Mouse (Mus musculus) megakaryocyte, adult 5-6 weeks (primary cell): ENCODE measurements around the gene Zp1. TPM values are rescaled to one million over a fixed set of nuclear protein-coding genes. Genes with fewer than 3 reads are reported as not detected.
A peak's percentile ranks its signal among the peaks of the same experiment; 100 is the strongest.

Source experiments
- ATAC-seq: 2 replicates; pipeline ENCODE4 v1.8.0; 2016; ENCODE audit warnings: mild to moderate bottlenecking, inconsistent platforms; ENCODE audit not compliant: poor library complexity, severe bottlenecking
- total RNA-seq, 2 experiments: library from RNA; stranded (forward) in 1 of 2; stranded (reverse) in 1 of 2; fragments of 153-499, 151-499 nt in 1 of 2; fragments of 221-1000, 200-1000 nt in 1 of 2; gene quantifications; 2 replicates each; pipeline versions ENCODE4 v1.2.3 to v1.2.4; 2015 to 2017

The Zp1 gene
- not detected in 2 replicates for total RNA-seq (2015)
- not detected in 2 replicates for total RNA-seq (2017)

DNA sequence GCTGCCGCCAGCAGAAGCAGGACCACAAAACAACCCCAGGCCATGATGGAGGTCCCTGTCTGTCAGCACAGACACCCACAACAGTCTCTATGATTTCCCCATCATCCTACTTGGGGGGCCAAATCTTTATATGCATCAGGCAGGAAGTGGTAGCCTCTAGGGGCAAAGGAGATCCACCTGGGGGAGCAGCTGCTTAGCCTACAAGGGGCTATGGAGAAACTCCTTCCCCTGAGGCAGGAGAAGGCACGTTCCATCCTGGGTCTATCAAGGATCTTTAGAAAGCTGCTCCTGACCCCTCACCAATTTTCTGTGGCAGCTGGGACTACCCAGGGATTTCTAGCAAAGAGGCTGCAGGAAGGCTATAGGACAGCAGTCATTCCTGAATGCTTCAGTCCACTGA is at the start of gene Zp1:
TSS of gene Zp1 (minus strand) at position 101 of the 400 bp plus-strand sequence.
- ATAC-seq: no peak

DNA sequence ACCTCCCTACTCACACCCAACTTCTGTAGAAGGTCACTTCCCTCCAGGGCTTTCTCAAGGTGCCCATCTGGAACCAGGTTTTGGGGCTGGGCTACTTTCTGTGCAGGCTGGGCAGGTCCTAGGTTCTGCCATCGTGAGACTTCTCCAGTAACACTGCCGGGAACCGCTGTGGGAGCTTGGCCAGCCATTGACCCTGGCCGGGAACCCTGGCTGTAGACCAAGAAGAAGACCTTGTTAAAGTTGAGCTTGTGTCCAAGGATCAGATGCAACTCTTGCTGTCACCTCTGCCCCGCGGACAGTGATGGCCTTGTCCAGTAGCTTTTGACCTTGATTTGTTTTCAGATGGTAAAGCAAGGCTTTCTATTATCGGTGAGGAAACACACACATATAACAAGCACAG is 48.1 kb upstream of the Zp1 start:
- ATAC-seq: no peak

DNA sequence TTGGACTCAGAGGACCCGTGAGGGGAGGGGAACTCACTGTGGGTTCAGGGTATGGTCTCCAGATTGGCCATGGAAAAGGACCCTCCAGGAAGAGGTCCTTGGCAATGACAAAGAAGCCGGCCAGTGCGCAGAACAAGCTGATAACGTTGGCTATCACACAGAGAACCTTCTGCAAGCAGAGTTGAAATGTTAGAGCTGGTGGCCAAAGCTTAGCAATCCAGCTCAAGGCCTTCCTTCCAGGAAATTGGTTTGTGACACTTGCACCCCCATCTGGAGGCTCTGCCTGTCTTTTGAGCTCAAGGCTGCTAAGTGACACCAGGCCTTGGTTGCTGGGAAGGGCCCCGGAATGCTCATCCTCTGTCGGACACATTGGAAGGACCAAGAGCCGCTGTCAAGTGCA is 45.3 kb upstream of the Zp1 start:
- ATAC-seq: no peak

DNA sequence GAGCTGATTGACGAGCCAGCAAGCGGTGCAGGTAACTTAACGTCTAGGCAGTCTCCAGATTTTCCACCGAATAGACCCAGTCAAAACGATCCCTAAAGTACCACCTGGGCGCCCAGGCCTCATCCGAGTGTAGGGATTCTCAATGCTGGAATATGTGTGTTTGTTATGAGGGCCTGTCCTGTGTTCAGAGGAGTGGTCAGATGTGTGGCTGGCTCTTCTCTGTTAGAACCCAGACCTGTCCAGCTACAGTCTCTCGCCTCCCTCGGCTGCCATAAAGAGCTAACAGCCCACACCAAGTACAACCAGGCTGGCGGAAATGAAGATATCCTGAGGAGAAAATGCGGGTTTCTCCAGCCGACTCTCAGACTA is 39.5 kb upstream of the Zp1 start:
- no peak for ATAC-seq

DNA sequence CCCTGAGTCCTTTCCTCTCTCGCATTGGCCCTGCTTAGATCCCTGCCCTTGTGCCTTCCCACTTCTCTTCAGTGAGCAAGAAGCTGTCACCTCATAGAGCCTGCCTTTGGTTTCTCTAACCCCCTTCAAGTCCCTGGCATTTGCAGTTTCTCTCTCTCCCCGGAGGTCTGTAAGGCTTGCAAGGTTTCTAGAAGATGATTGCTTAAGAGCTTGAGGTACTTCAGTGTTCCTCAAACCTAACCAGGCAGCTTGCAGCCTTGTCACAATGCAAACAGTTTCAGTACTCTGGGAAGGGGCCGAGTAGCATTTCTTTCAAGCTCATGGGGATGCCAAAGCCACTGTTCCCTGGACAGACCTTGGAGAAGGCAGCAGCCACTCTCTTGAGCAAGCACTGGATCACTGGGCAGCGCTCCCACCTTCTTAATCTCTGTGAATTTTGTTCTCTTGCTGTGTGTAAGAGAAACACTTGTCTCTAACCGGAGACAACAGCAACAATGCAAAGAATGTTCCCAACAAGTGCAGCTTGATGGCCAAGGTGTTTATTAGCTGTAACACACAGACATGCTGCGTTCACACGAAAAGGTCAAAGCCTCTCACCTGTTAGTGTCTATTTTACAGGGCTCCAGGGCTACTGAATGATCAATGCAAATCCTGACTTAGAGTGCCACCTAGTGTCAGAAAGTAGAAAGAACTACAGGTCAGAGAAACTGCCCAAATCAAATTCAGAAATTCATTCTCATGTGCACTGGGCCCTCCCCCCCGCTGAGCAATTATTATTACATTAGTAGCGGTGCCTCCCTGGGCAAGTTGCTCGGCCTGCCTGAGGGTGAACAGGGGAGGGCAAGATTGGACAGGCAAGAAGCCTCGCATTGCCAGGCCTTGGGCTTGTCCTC is 38.9 kb upstream of the Zp1 start:
- ATAC-seq: peak; percentile 98

DNA sequence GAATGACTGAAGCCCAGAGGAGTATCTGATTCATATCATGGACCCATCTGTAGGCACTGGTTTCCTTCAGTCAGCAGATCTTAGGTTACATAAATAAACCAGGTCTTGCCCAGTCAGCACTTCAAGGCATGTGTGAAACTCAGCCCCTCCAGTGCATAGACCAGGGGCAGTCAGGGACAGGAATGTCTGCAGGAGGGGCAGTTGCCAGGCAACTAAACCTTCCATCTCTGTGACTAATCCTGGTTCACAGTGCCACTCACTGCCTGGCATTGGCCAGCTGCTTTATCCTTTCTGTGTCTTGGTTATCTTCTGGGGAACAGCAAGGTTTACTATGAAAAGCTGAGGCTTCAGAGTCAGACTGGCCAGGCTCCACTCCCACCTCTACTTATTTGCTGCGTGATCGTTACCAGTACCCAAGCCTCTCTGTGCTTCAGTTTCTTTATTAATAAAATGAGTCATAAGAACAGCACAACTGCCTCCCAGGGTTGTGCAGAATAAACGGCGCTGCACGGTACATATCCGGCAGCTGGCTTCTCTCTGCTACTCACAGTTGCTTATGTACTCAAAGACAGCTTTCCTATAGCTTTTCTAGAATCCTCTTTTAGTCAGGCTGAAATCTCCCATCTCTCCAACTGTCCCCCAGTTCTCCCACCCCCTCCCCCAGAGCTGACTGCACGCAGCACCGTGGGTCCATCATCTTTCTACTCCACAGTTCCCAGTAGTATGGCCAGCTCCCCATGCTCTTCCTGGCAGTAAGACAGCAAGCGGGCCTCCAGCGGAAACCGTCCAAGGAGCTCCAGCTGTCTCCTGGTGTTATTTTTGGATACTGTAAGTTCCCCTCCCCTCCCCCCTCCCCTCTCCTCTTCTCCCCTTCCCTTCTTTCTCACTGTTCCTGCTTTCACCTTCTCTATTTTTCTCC is 31.8 kb upstream of the Zp1 start:
- ATAC-seq: no peak

DNA sequence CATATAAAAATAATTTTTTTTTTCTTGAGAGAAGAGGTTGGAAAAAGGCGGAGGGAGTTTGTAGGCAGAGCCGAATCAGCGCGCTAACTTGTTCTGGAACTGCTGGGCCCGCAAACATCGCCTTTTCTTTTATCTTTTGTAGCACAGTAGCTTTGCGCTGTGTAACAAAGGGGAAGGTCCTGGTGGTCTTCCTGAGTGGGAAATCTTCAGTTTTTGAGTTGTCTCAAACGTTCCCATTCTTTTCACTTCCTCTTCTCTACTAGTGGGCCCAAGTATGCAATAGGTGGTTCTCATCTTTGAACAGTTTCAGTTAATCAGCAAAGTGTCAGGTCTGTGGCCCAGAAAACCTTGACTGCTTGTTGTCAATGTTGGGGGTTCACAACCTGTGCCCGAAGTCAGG is 29.1 kb upstream of the Zp1 start:
- no peak for ATAC-seq

DNA sequence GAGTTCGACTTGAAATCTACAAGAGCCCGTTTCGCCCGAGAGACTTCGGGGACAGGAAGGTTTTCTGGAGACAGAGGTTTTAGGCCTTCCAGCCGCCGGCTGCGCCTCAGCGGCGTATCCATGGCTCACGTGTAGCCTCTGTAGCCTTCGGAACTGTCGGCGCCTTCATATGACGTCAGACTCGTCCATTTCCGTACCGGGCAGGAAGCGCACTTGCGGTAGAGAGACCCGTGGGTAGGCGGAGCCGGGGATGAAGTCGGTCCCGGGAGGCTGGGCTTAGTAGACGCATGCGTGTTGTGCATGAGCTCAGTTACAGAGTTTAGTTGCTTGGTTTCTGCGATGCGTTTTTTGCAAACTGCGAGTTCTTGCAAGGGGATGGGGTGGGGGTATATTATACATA is 28.7 kb upstream of the Zp1 start, which contains the start of gene Ccdc86:
TSS of gene Ccdc86 (minus strand) at position 155 of the 400 bp plus-strand sequence.
- ATAC-seq: peak; percentile 92

DNA sequence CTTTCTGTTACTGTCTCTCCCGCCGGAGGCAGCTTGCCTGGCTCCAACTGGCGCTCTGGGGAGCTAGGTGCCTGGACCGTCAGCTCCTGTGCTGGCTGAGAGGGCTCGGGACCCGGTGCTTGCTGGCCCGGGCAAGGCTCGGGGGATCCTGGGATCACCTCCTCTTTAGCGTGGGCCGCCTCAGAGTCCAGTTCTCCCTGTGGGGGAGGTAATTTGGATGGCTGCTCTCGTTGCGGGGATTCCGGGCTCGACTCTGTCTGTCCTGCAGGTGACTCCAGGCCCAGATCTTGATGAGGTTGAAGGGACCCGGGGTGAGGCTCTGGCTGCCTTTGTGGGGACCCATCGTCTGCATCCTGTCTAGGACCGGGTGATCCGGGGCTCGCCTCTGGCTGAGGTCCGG is 28.0 kb upstream of the Zp1 start:
- no peak for ATAC-seq

DNA sequence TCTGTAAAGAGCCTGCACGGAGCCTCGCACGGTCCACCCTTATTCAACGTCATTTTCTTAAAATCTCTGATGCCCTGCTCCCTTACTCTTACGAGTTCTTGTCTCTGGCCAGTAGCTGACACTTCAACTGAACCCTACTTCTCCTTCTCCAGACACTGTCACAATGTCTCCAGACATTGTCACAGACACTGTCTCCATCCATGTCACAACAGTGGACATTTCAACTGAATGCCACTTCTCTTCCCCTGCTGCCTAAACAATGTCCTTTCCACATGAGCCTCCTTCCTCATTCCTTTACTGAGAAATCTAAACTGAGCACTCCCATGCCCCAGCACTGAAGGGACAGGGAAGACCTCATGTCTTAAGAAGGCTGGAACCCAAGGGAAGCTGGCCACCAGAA is 26.8 kb upstream of the Zp1 start:
- ATAC-seq: peak; percentile 51

DNA sequence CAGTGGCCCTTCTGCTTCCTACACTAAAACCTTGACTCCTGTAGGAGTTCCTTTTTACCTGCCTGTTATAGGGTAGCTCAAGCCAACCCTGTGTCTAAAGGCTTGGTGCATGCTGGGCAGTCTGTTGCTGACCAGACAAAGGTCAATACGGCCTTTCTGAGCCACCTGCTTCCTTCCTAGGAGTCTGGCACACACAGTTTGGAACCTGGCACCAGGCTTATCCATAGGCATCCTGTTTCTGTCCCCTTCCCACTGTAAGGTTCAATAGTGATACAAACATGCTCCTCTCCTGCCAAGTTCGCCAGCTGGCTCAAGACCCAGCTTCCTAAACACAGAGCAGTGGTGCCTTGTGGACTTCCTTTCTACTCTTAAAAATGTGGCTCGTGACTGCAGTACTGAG is 26.1 kb upstream of the Zp1 start:
- ATAC-seq: no peak

DNA sequence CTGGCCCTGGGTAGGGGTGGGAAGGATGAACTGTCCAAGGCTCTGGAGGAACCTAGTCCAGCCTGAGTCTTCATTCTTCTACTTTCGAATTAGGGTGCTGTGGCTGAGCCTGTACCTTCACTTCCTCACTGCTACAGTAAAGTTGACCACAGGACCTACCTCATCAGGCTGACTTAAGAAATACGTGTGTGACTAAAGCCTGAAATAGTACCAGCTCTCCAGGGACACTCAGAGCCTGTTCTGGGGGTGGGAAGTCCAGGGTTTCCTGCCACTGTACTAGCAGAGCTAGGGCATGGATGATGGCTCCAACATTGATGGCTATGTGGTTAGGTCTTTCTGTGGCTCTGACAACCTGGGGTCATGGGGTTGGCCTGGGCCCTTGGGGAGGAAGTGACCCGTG is 23.5 kb upstream of the Zp1 start:
- peak; percentile 70 for ATAC-seq

DNA sequence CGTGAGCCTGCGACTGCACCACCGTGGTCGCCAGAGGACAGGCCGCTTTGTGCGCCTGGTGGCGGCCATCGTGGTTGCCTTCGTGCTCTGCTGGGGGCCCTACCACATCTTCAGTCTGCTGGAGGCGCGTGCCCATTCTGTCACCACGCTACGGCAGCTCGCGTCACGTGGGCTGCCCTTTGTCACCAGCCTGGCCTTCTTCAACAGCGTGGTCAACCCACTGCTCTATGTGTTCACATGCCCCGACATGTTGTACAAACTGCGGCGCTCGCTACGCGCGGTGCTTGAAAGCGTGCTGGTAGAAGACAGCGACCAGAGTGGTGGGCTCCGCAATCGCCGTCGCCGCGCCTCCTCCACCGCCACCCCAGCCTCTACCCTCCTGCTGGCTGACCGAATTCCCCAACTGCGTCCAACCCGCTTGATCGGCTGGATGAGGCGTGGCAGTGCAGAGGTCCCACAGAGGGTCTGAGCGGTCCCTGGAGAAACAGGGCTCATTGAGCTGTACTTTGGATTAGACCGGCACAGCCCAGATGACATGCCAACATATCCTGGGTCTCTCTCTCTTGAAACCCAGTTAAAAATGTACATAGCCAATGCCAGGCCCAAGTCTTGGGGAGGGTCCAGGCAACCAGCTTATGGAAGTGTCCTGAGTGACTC is 20.5 kb upstream of the Zp1 start:
- ATAC-seq: no peak

DNA sequence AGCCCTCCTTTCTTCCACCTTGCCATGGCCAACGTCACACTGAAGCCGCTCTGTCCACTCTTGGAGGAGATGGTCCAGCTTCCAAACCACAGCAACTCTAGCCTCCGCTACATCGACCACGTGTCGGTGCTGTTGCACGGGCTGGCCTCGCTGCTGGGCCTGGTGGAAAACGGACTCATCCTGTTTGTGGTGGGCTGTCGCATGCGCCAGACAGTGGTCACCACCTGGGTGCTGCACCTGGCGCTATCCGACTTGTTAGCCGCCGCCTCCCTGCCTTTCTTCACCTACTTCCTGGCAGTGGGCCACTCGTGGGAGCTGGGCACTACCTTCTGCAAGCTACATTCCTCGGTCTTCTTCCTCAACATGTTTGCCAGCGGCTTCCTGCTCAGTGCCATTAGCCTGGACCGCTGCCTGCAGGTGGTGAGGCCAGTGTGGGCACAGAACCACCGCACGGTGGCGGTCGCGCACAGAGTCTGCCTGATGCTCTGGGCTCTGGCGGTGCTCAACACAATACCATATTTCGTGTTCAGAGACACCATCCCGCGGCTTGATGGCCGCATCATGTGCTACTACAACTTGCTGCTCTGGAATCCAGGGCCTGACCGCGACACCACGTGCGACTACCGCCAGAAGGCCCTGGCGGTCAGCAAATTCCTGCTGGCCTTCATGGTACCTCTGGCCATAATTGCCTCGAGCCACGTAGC is 19.8 kb upstream of the Zp1 start:
- ATAC-seq: peak; percentile 74

DNA sequence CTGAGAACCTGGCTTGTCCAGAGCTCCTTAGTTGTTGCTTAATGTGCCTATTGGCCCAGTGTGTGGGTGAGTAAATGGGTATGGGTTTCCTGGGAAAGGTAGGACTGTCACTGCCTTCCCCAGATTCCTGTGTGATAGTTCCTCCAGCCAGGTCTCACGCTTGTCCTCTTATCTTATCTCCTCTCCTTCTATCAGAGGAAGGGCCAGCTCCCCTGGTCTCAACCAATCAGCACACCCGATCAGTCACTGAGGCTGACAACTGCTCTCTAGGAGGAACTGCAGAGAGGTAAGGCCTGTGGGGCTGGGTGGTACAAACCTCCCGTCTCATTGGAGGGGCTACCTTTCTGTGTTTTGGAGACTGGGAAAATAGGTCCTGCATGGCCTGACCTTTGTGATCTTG is 18.3 kb upstream of the Zp1 start:
- ATAC-seq: peak; percentile 48

DNA sequence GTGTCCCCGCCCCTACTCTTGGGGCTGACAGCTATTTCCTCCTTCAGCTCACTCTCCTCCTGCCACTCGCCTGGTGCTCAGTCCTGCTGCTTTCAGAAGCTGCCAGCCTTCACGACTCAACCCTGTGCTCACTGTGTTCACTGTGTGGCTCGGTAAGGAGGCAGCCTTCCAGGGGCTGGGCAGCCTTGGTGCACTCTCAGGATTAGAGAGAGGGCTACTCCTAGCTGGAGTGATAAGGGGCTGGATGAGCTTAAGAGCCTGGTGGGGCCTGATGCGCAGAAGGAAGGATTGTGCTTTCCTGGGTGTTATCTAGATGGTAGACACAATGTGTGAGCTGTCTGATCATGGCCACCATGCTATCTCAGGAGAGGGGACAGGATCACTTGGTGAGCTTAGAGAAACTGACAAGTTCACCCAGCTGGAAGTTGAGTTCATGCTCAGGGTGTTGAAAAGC is 16.7 kb upstream of the Zp1 start, which contains the start of gene Ptgdr2:
TSS of gene Ptgdr2 (plus strand) at position 51 of the 454 bp plus-strand sequence.
- no peak for ATAC-seq

DNA sequence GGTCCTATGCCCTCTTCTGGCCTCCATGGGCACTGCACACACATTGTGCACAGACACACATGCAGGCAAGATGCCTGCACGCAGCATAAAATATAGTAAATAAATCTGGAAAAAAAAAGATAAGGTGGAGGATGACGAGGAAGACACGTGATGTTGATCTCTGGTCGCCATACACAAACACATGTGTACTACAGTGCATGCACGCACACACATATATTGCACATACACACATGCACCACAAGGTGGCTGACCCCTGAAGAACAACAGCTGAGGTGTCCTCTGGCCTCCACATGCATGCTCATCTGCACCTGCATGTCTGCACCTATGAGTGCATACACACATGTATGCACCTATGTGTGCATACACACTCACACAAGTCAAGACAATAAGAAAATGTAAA is 15.6 kb upstream of the Zp1 start:
- no peak for ATAC-seq

DNA sequence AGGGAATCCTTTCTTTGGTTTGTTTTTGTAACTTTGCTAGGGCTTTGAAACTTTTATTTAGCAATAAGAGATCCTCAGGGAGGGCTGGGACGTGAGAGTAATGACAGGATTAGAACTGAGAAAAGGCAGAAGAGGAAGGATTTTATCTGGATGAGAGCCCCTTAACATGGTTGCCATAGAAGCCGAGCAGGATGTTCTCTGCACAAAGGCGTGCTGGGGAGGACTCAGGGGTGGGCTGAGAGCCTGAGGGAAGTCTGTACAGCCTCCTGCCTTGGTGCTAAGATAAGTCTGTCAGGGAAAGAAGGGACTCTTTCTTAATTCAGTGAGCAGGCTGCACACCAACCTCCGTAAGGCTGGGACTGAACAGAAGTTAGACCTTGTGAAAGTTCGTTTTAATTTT is 14.6 kb upstream of the Zp1 start:
- ATAC-seq: no peak

DNA sequence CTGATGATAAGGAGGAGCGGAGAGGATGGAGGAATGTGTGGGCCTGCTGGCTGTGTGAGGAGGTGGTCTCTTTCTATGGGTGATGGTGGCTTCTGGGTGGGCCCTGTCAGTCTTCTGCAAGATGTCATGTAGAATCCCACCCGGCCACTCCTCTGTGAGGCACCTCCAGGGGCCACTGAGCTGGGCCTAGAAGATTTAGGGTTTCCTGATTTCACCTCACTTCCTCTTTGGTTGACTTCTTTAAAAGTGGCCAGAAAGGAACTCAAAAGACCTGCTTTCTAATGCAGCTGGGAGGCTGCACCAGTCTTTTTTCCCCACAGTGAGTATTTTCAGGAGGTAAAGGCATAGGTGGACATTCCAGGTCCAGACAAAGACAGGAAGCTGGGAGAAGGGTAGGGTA is 10.2 kb upstream of the Zp1 start:
- ATAC-seq: peak; percentile 73

DNA sequence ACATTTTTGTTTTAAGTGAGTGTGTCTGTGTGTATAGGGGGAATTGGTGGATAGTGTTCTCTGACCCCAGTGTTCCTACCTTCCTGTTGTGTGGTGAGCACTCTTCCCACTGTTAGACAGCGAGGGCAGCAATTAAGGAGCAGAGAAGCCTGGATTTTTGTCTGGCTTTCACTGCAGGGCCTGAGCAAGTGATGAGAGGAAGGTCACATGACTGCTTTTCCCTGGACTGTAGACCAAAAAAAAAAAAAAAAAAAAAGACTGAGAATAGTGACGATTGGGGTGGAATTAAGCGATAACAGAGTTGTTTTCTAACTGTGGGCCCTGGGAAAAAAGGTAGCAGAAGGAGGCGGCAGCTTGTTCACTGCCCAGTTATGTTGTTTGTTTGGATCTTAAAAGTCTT is 6.2 kb upstream of the Zp1 start:
- no peak for ATAC-seq
